Mouse (Mus musculus): ENCODE data around the gene Olfr2.
"Not testable (repeated sequence)": the region's sequence is repeated elsewhere in the genome, so short reads cannot be mapped to it uniquely, and the experiment has no call there.

Olfr2 gene
- long read RNA-seq, experiment 1 = 0 reads
- long read RNA-seq, experiment 2 = 0 reads

DNA sequence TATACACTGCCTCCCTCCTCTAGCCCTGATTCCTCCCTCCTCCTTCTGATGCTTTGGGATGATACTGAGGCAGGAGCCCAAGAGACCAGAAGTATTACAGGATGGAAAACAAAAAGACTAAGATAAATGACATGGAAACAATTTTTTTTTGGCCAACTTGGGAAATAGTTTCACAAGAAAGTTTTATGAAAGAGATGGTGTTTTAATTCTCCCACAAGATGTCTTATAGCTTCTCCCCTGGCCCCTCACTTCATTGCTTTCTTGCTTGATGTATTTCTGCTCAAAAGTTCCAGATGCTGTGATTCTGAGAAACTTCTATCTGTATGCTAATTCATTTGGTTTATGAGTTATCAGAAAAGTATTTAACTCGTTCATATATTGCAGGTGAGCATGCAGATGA, at the start of gene Olfr2:
Gene Olfr2, minus strand, starts transcription at position 101 of the 400 bp plus-strand sequence.
- intact Hi-C loops (cut with DNase I) = no loop called here

DNA sequence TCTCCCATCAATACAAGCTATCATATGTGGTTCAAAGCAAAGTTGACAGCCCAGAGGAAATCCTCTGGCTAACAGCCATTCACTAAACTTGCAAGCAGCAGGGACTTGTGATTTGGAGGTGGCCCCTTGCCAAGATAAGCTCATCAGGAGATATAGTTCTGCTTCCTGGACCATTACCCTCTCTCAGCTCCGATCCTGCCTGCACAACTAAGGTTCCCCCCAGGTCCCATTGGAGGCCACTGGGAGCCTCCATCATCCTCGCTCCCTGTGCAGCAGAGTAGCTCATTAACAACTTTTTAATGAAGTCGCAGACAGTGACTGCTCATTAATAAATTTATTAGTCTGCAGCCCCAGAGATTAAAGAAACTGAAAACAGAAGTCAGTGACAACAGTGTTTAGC, 41.7 kb upstream of the Olfr2 start:
- intact Hi-C loops (cut with DNase I) = no loop called here

DNA sequence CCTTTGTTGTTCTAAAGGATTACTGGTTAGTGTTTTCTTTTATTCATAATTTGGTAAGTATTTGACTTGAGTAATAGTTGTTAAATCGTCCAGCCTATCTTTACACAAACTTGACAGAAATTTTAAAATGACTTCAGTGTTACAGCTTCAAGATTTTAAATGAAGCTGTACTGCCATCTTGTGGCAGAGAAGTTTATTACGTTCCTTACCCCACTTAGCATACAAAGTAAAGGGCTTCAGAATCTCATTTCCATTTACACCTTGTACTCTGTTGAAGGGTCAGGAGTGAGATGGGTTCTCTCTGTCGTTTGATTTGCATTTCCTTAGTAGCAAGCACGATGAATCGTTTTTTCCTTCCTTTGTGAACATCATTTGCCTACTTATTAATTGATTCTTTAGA, 40.0 kb upstream of the Olfr2 start:
- intact Hi-C loops (cut with DNase I) = no loop called here

DNA sequence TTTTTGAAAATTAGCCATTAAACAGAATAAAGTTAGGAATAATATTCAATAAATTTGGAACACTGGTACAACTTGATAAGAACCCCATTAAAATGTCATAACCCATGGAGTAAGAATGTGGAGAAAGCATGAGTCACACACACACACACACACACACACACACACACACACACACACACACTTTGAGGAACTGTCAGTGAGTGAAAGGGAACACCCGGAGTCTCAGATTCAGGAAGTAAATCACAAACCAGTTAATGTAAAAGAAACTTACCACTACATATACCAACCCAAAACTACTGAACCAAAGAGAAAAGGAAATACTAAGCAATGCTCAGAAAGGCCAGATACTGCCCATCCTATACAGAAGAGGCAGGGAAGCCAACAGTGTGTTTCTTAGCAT, 38.5 kb upstream of the Olfr2 start:
- intact Hi-C loops (cut with DNase I) = no loop called here

GRCm38 (mm10) chr7:107043136-107043535, 37.3 kb upstream of the Olfr2 start:
- intact Hi-C loops (cut with DNase I) = no loop called here

GRCm38 (mm10) chr7:107039934-107040563, 34.2 kb upstream of the Olfr2 start:
- intact Hi-C loops (cut with DNase I) = no loop called here

- intact Hi-C loops (cut with DNase I) = no loop called here
Observed at GRCm38 (mm10) chr7:107030874-107031273, 25.0 kb upstream of the Olfr2 start, which contains the start of gene Olfr713. TSS of gene Olfr713 (plus strand) at chr7:107031174.

GRCm38 (mm10) chr7:107004169-107004568, 1.7 kb downstream of the Olfr2 start:
- intact Hi-C loops (cut with DNase I) = no loop called here

GRCm38 (mm10) chr7:107000798-107001197, 5.1 kb downstream of the Olfr2 start:
- intact Hi-C loops (cut with DNase I) = no loop called here

DNA sequence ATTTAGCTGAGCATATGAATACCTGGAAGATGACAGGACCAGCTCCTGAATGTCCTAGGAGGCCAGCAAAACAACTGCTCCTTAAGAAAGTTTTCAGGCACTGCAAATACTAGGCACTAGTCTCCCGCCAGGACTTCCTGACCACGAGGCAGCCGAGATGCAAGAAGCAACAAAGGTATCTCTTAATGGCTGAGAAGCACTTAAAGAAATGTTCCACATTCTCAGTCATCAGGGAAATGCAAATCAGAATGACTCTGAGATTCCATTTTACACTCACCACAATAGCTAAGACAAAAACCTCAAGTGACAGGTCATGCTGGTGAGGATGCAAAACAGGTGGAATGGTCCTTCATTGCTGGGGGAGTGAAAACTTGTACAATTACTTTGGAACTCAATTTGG, 20.6 kb downstream of the Olfr2 start:
- intact Hi-C loops (cut with DNase I) = no loop called here

DNA sequence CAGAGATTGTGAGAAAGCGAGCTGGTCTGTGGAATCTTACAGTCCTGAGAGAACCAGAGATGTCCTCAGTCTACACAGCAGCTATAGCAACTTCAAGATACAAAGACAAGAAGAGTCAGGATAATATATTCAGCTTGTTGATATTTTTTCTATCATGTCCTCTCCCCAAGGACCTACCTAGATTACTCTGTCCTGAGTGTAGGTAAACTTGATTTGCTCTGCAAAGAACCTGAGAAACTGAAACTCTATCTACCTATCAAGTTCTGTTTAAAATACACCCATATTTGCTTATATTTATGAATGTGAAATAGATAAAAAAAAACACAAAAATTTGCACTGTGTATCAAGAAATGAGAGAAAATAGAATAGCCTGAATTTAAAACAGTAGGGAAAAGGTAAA, 30.5 kb downstream of the Olfr2 start, which contains the start of gene Olfr711:
Gene Olfr711, minus strand, starts transcription at position 101 of the 400 bp plus-strand sequence.
- intact Hi-C loops (cut with DNase I) = no loop called here

- intact Hi-C loops (cut with DNase I) = not testable (repeated sequence)
Observed at GRCm38 (mm10) chr7:106967503-106967902, 38.4 kb downstream of the Olfr2 start.

- intact Hi-C loops (cut with DNase I) = loop anchor here (5.0 kb wide), 1 partner anchor 57 kb away; the partner anchor contains the start of gene Olfr1532-ps1
Observed at GRCm38 (mm10) chr7:106963837-106964236, 42.0 kb downstream of the Olfr2 start, which contains the start of gene Olfr6. TSS of gene Olfr6 (minus strand) at chr7:106963937.

- intact Hi-C loops (cut with DNase I) = no loop called here
Observed at GRCm38 (mm10) chr7:106948212-106948611, 57.7 kb downstream of the Olfr2 start, which contains the start of gene Olfr710. TSS of gene Olfr710 (minus strand) at chr7:106948312.

Measured in adrenal gland (tissue).